Mouse (Mus musculus) erythroblast, embryonic 14.5 days (primary cell): ENCODE data around the gene Smarca2. TPM values are rescaled to one million over a fixed set of nuclear protein-coding genes. Genes with fewer than 3 reads are reported as not detected.

Source experiments
- H3K27me3 ChIP-seq: 2 replicates; pipeline ENCODE4 v1.6.1; 2012; ENCODE audit warnings: inconsistent platforms; ENCODE audit not compliant: control insufficient read depth
- H3K36me3 ChIP-seq: 2 replicates; pipeline ENCODE4 v1.6.1; 2012; ENCODE audit warnings: mild to moderate bottlenecking, inconsistent platforms; ENCODE audit not compliant: control insufficient read depth
- H3K4me1 ChIP-seq: 2 replicates; pipeline ENCODE4 v1.6.1; 2012; ENCODE audit warnings: inconsistent platforms; ENCODE audit not compliant: control insufficient read depth
- H3K4me3 ChIP-seq: replicated peaks from 2 replicates; pipeline ENCODE3; 2012; ENCODE audit warnings: moderate library complexity, mild to moderate bottlenecking, inconsistent platforms
- H3K9me3 ChIP-seq: 2 replicates; pipeline ENCODE4 v1.6.1; 2012; ENCODE audit warnings: low read length, inconsistent platforms, mixed read lengths; ENCODE audit not compliant: control insufficient read depth
- GATA1 ChIP-seq: IDR thresholded peaks from 2 replicates; pipeline ENCODE4 v1.6.1; 2012; ENCODE audit warnings: low read length, inconsistent platforms, mixed read lengths
- TAL1 ChIP-seq: IDR thresholded peaks from 3 replicates; pipeline ENCODE4 v1.6.1; 2012; ENCODE audit warnings: low read length, inconsistent platforms, mixed read lengths
- polyA plus RNA-seq: library from polyadenylated mRNA; stranded (reverse); fragments of >175 nt; gene quantifications from 2 replicates; pipeline ENCODE4 v1.2.3, GENCODE M21; 2012

Smarca2 gene
- polyA plus RNA-seq, 1 experiment = 0.03 TPM

DNA sequence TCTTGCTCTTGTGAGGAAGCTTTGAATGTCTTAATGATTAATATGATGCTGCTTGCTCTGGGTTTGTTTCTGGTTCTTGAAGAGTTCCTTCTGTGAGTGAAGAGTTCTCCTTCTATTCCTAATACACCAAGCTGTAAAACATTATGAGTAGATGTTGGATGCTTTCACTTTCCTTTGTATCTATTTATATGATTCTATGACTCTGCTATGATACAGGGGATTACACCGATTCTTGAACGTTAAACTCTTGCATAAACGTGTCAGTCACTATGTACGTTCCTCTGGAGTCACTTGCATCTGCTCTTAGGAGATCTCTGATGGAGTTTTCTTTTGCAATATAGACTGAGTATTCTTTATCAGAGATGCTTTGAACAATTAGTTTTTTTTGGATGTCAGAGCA, 199.6 kb downstream of the Smarca2 start:
- no peaks in the 10 kb centered on the region for H3K9me3 ChIP-seq
- no peaks in the 10 kb centered on the region for H3K4me1 ChIP-seq
- H3K4me3 ChIP-seq = no peak overlapping the region
- TF ChIP-seq TAL1 (no peak), GATA1 (no peak)
- H3K27me3 ChIP-seq = no peaks in the 10 kb centered on the region
- no peaks in the 10 kb centered on the region for H3K36me3 ChIP-seq

DNA sequence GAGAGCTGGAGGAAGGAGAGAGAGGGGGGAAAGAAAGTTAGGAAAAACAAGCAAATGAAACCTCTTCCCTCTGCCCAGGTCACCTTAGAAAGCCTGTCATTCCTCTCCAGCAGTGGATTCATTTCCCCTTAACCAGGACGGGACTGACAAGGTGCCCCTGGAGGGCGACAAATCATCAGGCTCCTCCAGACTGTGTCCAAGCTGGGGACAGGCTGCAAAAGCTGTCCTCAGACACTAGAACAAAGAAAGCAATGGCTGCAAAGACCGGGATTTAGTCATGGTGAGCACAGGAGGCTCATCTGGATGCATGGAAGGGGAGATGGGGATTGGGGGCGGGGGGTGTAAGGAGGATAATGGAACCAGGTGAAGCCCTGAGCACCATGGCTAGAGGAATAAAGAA, 209.8 kb downstream of the Smarca2 start:
- Histone ChIP-seq H3K4me3 (no peak overlapping the region), H3K9me3 (no peaks in the 10 kb centered on the region; the same call in 1 of the 2 replicates), H3K36me3 (no peaks in the 10 kb centered on the region), H3K27me3 (no peaks in the 10 kb centered on the region), H3K4me1 (no peaks in the 10 kb centered on the region)
- no peak for TF ChIP-seq TAL1
- TF ChIP-seq GATA1 = no peak

DNA sequence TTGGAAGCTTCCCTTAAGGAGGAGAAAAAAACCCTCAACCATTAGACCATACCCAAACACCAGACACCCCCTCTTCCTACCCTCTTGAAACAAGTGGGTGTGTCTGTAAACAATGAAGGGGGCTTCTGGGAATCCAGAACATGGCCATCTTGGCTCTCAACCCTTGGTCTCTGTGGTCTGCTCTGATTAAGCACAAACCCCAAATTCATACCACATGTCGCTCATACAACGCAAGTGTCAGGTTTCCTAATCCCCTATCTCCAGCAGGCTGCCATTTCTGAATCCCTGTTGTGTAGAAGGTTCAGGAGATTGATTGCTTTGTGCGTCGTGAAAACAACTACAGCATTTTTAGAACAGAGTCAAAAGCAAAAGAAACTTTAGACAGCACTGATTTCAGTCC, 213.1 kb downstream of the Smarca2 start:
- Histone ChIP-seq H3K27me3 (no peaks in the 10 kb centered on the region), H3K9me3 (0 out of 2 replicates have a peak, but pooled peaks cover 4% of the 10 kb centered on the region), H3K4me3 (no peak overlapping the region), H3K4me1 (no peaks in the 10 kb centered on the region), H3K36me3 (no peaks in the 10 kb centered on the region)
- no peak for TF ChIP-seq TAL1
- no peak for TF ChIP-seq GATA1
